Mouse (Mus musculus) gonadal fat pad, adult 2 months (tissue): ENCODE data around the gene Ints7. TPM values are rescaled to one million over a fixed set of nuclear protein-coding genes. Genes with fewer than 3 reads are reported as not detected.

Experiments
- DNase-seq: peaks from one replicate; pipeline ENCODE4 v3.0.0-alpha.2; 2012; ENCODE audit warnings: low read depth
- polyA plus RNA-seq: library from polyadenylated mRNA; depleted of rRNA; stranded (reverse); fragments of >200 nt; gene quantifications from 2 replicates; pipeline ENCODE4 v1.2.3, GENCODE M21; 2012

The Ints7 gene
- polyA plus RNA-seq, 1 experiment, result 23.1 TPM

DNA sequence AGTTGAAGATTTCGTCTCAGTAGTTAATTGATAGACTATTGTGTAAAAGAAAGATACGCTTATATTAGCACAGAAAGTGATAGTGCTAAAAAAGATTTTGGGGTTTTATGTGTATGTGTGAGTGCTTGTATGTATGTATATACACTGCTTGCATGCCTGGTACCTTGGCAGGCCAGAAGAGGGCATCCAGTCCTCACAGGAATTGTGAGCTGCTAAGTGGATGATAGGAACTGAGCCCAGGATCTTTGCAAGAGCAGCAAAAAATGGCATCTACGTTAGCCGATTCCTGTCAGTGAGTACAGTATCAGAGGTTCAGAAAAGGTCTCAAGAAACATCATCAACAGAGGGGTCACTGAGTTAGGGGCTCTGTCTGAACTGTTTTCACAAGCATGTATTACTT lies 9.0 kb downstream of the Ints7 start:
- no peak for DNase-seq

DNA sequence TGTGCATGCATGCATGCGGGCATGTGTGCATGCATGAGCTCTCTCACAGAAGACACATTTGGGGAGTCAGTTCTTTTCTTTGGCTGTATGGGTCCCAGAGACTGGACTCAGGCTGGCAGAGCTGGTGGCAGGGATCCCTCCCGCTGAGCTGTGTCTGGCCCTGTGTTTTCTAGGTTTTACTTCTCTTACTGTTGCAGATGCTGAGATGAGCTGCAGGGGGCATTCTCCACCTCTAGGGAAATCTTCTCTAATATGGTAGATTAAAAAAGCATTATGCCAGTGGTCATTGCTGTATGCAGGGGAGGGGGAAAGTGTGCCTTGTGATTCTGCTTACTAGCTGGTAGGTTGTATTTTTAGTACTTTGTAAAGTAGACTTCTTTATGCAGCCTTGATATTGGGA lies 10.3 kb downstream of the Ints7 start:
- no peak for DNase-seq

DNA sequence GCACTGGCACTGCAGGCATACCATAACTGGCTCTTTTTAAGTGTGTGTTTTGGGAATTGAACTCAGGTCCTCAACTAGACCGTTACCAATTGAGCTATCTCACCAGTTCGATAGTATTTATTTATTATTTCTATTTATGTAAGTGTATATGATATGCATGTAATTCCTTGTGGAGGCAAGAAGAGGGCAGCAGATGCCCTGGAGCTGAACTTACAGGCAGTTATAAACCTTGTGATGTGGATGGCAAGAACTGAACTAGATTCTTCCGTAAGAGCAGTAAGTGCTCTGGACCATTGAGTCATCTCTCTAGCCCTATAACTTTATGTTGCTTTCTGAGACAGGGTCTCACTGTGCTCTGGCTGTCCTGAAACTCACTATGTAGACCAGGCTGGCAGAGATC lies 11.6 kb downstream of the Ints7 start:
- DNase-seq, result no peak

DNA sequence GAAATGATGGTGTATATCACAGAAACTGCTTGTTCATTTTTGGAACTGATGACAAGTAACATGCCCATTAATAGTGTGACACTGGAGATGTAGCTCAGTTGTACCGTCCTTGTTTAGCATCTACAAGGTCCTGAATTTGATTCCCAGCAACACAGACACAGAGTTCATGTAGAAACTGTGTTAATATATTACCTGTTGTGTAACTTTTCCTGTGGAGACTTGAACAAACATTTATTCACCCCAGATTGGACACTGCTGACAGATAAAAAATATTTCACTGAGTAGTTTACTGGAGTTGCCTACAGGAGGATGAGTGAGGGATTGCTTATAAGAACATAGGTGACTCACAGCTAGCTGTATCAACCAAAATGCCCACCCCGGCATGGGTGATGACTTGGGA lies 13.3 kb downstream of the Ints7 start:
- DNase-seq, result no peak

DNA sequence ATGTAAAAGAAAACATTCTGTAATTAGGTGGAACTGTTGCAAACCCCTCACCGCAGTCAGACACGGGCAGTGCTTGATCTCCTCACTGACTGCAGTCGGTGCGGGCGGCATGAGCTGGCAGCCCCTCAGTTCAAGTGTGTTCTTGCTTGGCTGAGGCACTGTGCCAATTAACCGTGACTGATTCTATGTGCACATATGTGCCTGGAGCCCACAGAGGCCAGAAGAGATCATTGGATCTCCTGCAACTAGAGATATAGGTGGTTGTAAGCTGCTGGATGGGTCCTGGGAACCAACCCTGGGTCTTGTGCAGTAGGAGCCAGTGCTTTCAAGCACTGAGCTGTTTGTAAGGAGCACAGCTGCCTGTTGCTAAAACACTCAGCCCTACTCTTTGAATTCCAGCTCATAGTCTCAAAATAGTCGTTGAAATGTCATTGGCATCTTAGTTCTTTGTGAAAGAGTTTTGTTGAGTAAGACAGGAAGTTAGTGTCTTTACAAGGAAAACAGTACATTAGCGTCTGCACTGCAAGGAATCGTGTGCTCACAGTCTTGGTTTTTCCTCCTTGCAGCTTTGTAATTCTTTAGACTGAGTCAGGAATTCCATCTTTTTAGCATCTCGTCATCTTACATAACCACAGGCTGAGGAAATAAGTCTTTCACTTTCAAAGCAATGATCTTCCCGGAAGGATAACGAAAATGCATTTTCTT lies 16.7 kb downstream of the Ints7 start:
- no peak for DNase-seq

DNA sequence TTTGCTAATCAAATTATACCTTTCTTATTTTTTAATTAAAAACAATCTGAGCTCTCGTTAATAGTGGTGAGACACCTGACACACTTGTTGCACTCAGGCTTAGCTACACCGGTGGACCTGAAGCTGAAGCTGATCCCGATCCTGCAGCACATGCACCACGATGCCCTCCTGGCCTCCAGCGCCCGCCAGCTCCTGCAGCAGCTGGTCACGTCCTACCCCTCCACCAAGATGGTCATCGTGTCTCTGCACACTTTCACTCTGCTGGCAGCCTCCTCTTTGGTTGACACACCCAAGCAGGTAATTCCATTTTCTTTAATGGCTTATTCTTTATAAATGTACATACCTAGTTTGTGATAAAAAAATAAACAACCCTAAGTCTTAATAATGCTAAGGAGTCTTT lies 20.6 kb downstream of the Ints7 start:
- no peak for DNase-seq

DNA sequence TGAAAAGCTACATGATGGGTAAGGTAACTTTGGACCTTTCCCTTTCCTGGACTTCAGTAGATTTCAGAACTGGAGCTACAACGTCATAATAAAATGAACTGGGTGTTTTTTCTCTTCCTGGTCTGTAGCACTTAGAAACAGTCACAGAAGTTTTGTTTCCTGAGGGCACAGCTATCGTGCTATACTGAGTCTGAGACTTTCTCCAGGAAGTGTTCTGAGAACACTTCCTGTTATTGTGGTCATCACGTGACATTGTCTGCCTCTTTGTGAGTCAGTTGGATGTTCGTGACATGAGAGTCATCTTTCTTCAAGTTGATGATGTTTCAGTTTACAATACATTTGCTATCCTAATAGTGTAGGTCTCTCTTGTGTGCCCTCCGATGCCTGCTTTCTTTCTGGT lies 23.8 kb downstream of the Ints7 start:
- no peak for DNase-seq

DNA sequence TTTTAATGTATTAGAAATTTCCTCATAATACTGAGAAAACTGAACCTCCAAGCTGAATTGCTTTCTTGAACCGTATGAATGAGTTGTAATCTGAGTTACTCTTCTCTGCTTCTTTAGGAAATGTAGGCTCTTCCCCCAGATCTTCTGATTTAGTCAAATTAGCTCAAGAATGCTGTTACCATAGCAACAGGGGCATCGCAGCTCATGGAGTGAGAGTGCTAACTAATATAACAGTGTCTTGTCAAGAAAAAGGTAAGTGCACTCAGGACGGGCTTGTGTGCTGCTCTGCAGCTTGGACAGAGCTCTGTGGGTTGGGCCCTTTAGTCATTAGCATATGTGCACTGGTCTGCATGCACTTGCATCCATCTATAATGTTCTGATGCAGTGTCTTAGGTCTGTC lies 29.3 kb downstream of the Ints7 start:
- DNase-seq, result no peak

DNA sequence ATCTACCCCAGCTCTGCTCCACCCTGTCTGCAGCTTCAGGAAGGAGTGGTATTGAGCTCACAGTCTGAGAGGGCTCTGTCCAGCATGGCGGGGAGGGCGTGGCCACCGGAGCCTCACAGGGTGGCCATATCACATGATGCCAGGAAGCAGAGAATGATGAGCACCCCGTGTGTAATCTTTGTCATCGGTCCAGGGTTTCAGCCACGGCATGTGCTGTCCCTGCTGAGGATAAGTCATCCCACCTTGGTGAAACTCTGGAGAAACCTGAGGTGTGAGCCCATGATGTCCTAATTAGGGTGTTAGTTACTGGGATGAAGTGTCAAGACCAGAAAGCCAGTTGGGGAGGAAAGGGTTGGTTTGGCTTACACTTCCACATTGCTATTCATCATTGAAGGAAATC lies 33.6 kb downstream of the Ints7 start:
- no peak for DNase-seq

DNA sequence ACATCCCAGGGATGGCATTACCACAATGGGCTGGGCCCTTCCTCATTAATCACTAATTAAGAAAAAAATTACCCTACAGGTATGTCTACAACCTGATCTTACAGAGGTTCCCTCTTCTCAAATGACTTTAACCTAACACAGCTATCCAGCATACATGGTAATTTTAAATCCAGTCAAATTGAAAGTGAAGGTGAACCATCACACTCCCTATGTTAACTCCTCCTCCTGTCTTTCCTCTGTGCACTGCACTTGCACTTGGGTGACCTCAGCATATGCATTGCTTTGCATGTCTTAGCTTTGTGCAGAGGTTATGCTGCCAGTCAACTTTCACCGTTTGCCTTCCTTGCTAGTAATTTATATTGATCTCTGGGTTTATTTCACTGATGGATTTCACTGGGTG lies 34.1 kb downstream of the Ints7 start:
- DNase-seq, result no peak

DNA sequence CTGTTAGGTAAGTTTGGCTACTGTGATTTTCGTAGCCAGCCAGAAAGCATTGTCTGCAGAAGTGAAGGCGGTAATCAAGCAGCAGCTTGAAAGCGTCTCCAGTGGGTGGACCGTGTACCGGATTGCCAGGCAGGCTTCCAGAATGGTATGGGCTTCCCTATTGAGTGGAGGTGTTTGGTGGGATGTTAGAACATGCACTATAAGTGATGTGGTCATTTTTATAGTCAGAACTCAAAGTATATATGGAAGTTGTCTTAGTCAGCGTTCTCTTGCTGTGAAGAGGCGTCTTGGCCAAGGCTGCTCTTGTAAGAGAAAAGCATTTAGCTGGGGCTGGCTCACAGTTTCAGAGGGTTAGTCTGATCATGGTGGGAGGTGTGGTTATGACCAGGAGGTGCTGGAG lies 34.9 kb downstream of the Ints7 start:
- DNase-seq, result no peak

DNA sequence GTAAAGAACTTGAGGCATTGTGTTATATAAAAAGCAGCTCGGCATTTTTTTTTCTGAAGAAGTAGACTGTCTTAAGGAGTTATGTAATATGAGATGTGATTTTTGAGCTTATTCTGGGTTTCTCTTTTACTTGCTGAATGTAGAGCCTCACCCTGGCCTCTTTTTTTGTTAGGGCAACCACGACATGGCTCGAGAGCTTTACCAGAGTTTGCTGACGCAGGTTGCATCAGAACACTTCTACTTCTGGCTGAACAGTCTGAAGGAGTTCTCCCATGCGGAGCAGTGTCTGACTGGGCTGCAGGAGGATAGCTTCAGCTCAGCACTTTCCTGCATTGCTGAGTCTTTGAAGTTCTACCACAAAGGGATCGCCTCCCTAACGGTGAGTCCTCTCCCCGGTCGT lies 36.2 kb downstream of the Ints7 start:
- DNase-seq, result no peak

DNA sequence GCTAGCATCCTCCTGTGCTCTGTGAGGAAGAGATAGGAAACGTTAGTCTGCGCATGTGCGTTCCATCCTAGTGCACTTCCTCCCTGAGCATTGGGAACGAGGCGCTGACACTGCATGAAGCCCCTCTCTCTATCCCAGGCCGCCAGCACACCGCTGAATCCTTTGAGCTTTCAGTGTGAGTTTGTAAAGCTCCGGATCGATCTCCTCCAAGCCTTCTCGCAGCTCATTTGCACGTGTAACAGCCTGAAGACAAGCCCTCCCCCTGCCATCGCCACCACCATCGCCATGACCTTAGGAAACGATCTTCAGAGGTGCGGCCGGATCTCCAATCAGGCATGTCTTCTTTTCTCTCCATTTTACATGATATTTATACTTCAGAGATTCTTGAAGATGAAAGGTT lies 37.4 kb downstream of the Ints7 start:
- no peak for DNase-seq

DNA sequence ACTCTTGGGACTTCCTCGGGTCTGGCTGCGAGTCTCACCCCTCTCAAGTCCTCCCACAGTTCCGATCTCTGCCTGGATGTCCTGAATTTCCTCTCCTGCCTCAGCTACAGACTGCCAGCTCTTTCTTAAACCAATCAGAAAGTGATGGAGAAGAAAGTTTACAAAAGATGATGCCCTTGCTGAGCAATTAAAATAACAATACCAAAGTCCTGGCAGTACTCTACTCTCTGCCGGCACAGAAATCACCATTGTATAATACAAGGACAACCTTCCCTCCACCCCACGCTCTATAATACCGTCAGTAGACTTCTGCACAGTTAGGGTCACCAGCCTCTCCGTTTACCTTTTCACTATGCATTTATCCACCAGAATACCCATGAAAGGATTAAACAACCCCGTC lies 40.8 kb downstream of the Ints7 start:
- DNase-seq, result no peak

DNA sequence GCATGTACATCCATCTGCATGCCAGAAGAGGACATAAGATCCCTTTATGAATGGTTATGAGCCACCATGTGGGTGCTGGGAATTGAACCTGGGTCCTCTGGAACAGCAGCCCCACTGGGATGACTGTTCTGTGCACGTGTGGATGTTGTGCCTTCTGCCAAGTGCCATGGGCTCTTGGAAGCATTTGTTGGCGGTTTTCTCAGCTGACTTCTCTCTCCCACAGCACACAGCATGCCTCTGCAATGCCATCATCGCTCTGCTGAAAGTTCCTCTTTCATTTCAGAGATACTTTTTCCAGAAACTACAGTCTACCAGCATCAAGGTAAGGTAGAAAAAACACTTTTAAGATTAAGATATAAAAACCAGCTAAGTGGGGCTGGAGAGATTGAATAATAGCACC lies 42.2 kb downstream of the Ints7 start:
- DNase-seq, result no peak

DNA sequence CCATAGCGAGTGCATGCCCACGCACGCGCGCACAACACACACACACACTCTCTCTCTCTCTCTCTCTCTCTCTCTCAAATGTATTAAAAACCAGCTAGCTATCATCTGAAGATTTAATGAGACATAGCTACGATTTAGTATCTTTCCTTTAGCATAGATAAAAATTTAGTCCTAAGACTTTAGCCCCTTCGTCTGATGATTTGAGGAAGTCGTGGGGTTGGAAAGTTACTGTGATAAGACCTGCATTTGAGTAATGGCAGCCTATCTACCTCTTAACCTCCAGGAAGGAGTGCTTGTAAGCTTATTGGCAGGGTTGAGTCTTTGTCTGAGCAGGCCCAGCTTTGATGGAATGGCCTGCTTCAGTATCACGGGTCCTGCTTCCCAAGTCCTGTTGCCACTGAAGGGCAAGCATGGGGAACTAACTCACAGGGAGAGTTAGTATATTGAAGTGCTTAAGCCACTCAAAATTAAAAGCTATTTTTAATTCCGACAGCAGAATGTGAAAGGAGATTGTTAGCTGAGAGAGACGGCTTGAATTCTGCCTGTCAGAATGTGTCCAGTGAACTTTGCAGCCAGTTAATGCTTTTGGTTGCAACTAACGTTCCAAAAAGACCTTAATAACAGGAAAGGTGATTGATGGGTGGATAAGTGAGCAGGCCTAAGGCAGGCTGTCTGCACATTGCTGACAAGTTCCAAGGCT lies 42.8 kb downstream of the Ints7 start:
- no peak for DNase-seq

DNA sequence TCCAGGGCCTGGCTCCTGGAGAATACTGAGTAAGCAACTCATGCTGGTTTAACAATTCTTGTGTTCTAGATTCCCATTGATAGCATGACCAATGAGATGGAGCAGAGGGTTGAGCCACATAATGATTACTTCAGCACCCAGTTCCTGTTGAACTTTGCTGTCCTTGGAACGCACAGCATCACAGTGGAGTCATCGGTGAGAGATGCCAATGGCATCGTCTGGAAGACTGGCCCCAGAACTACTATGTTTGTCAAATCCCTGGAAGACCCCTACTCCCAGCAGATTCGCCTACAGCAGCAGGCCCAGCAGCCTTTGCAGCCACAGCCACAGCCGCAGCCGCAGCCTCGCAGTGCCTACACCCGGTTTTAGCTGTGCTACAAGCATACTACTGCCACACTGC lies 45.7 kb downstream of the Ints7 start:
- DNase-seq, result no peak

DNA sequence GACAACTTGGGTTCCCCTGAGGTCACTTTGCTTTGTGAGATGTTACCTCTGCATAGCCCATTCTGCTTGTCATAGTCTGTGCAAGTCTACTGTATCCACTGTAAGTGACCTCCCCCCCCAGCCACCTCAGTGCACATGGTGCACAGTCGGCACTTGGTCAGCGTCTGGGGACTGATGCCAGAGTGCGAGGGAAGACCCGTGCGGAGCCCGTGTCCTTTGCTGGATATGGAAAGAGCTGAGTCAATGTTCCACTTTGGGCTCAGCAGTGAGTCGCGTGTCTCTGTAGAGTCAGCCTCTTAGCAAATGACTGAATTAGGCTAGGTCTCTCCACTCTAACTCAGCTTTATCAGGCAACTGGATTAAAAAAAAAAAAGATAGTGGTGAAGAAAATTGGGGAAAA lies 47.4 kb downstream of the Ints7 start:
- no peak for DNase-seq

DNA sequence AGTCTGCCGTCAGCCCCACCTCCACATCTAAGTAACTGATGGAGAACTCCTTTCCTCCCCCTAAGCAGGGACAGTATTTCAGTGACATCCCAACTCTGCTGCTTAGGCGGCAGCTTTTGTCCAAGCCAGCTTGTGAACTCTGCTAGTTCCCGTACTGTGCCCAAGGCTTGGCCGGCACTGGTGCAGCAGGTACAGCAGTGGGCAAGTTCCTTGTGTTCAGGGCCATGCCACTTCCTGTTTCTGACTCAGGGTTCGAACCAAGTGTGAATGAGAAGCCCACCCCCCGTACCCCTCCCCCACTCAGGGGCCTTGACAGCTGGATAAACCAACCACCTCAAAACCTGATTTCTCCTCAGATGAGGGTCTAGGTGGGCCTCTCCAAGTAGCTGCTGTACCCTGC lies 49.1 kb downstream of the Ints7 start:
- DNase-seq, result no peak

DNA sequence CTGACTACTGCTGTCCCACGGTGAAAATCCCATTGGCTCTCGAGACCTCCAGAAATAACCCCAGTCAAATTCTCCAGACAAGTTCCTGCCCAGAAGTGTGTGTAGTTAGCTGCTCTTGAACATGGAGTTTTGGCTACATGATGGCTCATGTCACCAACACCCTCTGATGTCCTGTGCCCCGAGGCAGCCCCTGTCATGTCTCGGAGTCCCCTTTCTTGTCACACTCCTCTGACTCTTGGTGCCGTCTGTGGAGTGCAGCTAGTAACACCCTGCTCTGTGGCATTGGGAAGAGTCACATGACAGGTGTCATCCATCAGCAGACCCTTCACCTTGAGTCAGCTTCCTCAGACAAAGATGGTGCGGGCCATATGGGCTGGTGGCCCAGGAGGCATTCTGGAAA lies 49.6 kb downstream of the Ints7 start:
- DNase-seq, result no peak

DNA sequence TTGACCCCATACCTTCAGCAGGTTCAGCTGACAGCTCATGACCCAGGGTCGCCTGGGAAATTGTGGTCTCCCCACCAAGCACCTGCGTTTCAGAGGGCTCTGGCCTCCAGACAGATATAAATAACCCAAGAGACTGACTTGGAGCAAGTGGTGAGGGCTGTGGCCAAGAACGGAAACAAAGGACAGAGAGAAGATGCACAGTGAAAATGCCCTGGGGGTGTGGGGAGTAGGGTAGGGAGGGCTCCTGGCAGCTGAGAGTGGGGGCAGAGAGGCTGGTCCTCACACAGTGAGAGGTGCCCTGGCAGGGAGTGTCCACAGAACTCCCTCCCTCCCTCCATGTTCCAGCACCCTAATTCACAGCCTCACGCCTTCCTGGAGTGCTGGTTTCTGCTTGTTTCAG lies 50.2 kb downstream of the Ints7 start:
- DNase-seq, result no peak

DNA sequence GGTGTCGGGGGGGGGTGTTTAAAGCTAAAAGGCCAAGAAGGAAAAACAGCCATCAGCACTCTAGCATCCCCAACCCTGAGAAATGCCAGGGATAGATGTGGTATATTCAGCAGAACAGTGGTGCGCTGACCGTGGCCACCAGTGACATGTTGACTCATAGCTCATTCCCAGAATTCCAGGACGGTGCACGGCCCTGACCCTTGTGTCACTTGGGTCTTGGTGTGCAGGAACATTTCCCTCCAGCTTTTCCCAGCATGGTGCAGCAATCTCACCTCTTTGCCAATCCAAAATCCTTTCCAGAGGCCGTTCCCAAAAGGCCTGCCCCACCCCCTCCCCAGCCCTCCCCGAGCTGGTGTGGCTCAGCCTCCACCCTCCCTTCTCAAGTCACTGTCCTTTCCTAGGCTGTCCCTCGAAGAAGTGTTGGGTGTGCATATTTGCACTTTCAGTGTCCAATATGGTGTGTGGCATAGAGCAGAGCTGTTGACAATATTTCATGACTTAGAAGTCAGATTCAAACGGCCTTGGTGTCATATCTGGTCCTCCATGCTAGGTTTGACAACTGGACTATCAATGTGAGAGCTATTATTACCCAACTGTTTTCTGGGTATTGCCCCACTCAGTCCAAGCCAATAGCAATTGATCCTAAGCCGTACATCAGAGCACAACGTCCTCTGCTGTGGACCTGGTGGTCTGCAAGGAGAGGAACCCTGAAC lies 53.2 kb downstream of the Ints7 start:
- DNase-seq, result no peak

DNA sequence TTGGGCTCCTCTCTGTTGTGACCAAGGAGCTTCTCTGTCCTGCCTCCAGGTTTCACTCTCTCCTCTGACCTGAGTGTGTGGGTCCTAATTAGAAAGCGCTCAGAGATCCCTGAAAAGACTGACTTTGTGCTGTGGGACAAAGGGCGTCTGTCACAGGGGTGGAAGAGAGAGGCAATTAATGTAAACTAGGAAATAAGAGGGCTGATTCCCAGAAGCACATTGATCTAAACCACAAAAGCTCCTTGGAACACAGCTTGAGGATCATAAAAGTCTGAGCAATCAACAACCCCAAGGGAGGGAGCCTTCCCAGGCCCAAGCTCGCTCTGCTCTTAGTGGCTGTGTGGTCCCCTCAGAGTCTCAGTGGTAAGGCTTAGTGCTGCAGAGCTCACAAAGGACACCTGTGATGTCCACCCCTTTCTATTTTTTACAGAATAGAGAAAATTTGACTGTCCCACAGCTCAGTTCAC lies 53.8 kb downstream of the Ints7 start:
- DNase-seq, result no peak
